Mouse (Mus musculus) cerebellum, postnatal 36 days (tissue): ENCODE data around the gene Chd2.
"Not testable (repeated sequence)": the region's sequence is repeated elsewhere in the genome, so short reads cannot be mapped to it uniquely, and the experiment has no call there.

Experiments used
- DNase-seq, 2 experiments: peaks; one replicate each; pipeline ENCODE4 v3.0.0; 2021 to 2022; ENCODE audit warnings: mixed read lengths in 2 of 2

Chd2 gene

DNA sequence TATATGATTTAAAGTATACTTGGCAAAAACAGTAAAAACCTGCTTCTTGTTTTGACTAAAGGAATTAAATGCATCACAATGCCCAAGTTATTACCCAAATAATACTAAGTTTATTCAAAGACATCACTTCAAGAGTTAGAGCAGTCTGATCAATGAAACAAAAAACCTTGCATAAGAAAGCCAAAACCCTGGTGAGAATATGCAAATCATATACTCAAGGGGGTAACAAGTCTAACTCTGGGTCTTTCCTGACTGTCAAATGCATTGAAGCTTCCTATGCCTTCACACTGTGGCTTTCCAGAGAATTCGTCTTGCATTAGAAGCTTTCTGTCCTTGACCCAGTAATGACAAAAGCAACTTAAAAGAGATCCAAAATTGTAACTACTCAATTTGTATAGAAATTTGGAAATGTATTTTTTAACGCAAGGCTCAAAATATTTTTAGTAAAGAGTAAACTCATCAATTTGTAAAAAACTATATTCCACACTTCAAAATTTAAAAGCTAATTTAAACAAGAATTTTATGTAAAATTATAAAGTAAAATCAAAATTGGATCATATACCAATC is 2.4 kb downstream of the Chd2 start:
- no peak for DNase-seq

DNA sequence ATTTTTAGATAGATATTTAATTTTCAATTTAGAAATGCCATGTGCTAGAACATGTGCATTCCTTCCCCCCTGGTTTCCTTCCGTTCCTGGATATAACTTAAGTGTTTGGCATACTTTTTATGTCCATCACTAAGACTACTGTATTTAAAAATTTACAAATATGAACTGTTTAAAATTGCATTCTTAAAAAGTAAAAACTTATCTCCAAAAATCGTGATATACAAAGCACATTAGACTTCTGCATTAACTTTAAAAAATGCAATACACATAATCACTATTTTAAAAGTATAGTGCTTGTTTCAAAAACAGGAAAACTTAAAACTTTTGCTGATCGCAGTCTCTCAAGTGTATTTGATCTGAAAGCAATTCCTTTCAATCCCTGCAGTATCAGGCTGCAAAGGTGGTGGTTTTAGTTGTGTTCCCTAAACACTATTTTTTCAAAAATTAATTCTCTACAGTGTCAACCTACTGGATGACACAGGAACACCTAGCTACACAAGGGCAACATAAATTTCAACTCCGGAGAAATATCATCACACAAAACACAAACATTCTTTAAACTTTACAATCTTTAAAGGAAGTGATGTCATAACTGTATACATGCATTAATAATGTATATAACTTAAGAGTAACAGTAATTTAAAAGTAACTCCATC is 3.1 kb downstream of the Chd2 start:
- DNase-seq = no peak

DNA sequence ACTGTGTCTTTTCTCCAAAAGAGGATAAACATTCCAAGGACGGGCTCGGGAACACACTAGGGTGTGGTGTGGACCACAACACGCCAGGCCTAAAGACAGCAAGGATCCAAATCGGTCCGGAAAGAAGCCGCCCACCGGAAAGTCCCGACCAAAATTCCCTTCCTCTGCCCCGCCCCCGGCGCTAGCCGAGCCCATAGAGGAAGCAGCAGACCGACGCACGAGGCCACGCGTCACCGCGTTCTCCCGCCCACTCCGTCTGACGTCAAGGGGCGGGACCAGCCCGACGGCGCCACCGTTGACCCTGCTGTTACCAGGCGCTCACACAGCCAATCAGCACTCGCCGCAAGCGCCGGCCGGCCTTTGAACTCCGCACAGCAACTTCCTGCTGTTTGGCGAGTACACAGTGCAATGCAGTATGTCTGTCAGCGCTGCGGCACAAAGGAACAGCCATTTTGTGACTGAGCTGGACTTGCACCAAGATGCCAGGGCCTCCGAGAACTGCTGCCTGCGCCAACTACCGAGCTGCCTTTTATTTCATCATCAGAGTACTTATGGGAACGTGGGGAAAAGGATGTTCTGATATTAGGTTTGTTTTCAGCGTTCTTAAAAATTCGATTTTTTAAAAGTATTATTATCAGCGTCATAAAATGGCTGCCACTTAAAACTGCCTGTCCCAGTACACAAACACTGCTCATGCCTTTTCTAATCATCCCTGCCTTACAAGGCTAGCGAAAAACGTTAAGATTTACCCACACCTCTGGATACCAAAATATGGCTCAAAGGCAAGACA is 3.8 kb downstream of the Chd2 start:
- peak; percentile 99 to 100 for DNase-seq

DNA sequence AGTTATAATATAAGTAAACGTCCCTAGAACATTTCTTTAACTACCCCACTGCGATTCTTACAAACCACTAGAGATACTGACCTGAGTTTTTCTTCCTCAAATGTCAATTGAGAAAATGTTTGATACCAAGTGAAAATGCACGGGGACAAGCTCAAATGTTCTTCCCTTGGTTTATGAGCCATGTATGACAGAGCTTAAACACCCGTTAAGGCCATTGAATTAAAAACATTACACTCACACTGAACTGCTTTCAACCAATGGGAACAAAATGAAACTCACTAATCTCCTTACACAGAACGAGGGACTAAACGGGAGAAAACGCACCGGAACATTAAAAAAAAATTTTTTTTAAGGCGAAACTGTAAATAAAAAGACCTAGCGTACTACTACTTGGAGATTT is 4.4 kb downstream of the Chd2 start:
- DNase-seq = no peak

DNA sequence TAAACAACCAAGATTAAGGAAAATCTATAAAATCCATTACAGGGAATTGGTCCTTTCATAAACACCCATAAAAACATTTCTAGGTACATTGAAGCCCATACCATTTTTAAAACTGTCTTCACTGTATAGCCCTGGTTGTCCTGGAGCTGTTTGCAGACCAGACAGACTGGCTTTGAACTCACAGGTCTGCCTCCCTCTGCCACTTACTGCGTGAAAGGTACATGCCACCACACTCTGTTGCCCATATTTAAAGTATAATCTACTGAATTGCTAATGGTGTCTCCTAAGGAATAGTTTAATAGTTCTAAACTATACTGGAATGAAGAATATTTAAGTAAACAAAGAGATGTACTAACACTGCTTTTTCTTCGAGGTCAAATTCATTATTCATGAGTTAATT is 5.1 kb downstream of the Chd2 start:
- DNase-seq = no peak

DNA sequence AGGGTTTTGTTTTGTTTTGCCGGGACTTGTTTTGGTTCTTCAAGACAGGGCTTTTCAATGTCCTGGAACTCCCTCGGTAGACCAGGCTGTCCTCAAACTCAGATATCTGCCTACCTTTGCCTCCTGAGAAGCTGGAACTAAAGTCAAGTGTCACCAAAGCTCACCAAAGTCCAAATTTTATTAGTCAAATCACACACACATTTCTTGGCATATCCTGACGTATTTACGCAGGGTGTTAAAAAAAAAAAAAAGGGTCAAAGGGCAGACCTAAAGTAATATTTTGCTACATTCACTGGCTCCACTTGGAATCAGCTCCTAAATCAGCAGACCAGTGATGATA is 5.8 kb downstream of the Chd2 start:
- no peak for DNase-seq

DNA sequence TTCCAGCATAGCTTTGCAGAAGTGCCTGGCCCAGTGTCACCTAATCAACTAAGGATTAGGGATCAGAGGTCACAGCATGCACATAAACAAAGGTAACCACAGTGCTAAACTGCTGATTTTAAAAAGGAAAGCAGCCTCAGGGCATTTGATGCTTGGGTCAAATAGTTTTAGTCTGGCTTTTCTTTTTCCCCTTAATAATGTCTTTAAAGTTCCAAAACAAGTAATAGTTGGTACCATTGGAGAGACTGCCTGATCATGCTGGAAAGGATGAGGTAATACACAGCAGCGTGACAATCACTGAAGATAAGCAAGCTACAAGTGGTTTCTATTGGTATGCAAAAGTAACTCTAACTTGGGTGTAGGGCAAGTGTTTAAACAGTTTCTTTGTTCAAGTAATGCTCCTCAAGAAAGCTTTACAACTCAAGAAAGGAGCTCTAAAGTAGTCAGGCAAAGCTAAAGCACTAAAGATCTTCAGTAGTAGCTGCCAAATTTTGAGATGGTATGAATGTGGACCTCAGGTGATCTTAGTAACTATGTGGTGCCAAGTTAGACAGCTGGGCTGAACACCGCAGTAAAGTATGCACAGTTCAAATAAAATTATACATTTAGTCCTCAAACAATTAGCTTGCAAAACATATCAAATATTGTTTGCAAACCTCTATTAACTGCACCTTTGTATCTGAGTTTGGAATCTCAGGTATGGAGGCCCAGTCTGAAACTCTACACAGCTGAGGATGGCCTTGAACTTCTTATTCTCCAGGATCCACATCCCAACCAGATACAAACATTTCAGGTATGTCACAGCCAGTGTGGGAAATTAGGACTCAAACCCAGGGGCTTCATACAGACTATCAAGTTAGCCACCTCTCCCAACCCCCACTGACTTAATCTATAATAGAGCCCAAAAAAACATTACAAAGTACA is 6.4 kb downstream of the Chd2 start:
- DNase-seq = no peak

DNA sequence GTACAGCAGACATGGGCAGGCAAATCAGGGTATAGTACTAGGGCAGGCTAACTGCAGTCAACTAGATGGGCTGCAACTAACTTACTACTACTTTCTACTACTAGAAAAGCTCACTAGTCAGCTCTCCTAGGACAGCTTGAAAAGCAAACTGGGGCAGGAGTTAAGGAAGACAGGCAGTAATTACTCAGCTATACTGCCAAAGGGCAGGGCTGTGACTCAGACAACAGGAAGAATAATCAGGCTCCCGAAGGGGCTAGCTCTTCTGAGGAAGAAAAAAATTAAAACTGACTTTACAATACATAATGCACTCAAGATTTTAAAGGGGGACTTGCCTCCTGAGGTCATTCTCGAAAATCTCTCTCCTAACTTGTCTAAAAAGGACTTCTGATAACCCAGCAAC is 8.2 kb downstream of the Chd2 start:
- DNase-seq = no peak

DNA sequence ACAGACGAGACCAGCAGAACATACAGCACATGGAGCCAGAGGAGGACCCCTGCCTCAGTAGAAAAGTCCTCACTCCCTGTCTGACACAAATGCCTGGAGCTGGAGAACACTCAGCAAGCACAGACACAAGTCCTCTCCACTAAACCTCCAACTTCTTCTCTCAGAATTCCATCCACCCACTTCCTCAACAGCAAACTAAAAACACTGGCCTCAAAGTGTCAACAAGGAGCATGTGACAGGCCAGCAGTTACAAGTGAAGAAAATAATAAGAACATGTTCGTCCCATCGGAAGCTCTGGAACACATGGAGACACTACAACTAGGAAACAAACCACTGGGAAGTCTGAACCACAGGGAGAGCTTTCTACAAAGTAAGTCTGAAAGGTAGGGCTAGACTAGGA is 8.7 kb downstream of the Chd2 start:
- DNase-seq = no peak

DNA sequence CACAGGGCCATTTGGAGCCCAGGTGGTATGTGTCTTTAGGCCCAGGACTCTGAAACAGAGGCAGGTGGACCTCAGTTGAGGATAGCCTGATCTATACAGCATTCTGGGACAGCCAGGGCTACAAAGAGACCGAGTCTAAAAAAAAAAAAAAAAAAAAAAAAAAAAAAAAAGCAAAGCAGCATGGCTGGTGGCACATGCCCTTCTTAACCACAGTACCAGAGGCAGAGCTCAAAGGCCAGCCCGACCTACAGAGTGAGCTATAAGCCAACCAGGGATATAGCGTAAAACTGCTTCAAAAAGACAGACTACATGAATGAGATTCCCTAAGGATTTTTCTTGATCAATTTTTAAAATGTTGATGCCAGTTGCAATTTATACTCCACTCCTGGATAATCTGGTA is 9.5 kb downstream of the Chd2 start:
- DNase-seq = no peak

DNA sequence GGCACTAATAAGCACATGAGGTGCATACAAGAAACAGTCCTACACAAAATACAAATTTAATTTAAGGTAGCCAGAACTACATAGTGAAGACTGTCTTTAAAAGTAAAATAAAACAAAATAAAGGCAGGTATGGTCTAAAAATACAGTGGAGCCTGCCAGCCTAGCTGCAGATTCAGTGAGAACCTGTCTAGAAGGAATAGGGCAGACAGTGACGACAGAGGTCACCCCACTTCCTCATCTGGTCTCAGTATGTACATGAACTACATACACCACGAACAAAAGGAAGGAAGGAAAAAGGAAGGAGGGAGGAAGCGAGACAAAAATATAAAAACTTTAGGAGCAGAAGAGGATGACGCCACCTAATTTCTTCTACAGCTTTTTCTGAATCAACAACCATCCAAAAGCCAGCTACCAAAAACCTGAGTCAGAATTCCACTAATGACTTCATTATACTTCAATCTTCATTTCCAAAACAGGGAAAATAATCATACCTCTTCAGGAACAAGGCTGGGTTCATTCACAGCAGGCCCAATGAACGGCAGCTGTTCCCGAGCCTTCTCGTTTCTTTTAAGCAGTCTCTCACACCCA is 10.0 kb downstream of the Chd2 start:
- no peak for DNase-seq

DNA sequence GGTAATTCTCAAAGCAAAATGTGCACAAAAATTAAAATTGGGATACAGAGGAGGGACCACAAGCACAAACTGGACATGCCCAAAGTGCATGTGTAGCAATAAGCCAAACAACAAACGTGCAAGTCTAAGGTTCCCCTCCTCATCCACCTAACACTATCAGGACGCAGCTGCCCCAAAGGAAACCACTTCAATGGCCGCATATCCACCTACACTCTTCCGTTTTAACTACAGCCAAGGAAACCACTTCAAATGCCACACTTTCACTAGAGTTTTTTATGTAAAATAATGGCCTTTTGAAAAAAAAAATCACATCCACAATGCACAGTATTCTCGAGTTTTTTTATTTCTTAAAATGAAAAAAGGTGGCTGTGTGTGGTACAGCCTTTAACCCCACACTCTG is 10.8 kb downstream of the Chd2 start:
- DNase-seq = no peak

DNA sequence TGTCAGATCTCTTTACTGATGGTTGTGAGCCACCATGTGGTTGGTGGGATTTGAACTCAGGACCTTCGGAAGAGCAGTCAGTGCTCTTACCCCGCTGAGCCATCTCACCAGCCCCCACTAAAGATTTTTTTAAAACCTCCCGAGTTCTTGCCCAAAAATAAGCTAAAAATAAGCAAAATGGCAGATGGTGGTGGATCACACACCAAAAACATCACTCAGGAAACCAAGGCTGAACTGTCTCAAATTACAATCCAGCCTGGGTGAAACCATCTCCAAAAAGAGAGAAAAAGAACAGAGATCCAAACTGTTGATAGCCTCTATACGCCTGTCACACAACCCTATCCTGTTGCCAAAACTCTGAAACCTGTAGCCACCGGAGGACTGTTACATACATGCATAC is 11.5 kb downstream of the Chd2 start:
- no peak for DNase-seq

DNA sequence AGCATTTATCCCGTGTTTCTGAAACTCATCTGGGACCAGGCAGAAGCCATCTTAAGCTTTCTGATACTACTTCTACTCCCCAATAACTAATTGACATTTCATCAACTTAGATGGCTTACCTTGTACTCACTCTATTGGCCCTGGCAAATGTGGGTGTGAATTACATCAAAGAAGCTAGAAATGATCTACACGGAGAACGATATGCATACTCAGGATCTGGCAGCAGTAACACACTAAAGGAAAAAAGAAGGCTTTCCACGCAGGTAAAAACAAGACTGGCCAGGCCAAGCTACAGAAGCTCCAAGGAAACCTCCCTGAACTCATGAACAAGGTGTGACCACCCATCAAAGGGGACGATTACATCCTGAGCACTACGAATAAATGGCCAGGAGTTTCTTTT is 12.4 kb downstream of the Chd2 start:
- DNase-seq = no peak

DNA sequence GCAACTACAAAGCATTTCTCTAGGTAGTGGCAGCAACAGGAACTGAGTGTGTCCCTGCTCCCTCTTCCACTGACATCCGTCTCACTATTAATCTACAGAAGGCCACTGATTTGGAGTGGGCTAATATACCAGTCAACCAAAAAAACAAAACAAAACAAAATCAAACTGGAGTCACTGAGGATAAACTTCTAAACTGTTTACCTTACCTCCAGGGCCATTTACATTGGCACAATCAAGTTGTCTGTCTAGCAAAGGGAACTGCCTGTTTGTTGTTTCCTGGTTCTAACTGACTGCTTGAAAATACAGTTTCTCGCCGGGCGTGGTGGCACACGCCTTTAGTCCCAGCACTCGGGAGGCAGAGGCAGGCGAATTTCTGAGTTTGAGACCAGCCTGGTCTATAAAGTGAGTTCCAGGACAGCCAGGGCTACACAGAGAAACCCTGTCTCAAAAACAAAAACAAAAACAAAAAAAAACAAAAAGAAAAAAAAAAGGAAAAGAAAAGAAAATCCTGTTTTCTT is 13.2 kb downstream of the Chd2 start:
- not testable (repeated sequence) for DNase-seq

DNA sequence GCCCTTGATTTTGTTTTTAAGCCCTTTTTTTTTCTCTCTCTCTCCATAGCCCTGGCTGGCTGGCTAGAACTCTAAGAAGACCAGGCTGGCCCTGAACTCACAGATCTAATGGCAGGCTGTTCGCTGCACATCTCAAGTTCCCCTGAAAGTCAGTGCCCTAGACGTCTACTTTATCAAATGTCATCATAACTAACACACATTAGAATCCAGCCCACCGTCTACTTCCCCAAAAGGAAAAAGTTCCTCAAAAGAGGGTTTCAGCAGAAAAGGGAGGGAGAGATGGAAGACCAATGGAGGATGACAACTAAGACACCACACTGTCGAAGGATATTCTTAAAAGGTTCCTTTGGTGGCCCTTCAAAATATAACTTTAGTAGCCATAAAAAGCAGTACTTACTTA is 14.4 kb downstream of the Chd2 start:
- no peak for DNase-seq

DNA sequence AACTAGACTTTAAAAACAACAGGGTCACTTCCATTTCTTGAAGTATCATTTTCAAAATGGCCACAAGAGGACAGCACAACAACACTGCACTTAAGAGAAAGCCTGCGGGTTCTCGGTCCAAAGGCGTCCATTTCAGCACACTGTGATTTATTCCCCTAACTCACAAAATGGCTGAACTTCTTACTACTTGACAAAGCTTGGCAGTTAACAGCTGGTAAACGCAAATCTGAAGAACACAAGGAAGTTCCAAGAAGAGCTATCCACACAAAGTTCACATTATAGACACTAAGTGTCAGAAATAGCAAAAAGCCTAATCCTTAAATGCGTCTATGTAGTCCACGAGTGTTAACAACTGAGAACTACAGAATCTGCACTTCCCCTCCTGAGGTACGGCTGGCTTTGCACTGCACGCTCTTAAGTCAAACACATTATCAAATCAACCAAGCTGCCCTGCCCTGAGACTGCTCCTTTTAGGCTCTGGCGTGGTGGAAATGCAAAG is 17.1 kb downstream of the Chd2 start:
- peak; percentile 49 to 64 for DNase-seq

DNA sequence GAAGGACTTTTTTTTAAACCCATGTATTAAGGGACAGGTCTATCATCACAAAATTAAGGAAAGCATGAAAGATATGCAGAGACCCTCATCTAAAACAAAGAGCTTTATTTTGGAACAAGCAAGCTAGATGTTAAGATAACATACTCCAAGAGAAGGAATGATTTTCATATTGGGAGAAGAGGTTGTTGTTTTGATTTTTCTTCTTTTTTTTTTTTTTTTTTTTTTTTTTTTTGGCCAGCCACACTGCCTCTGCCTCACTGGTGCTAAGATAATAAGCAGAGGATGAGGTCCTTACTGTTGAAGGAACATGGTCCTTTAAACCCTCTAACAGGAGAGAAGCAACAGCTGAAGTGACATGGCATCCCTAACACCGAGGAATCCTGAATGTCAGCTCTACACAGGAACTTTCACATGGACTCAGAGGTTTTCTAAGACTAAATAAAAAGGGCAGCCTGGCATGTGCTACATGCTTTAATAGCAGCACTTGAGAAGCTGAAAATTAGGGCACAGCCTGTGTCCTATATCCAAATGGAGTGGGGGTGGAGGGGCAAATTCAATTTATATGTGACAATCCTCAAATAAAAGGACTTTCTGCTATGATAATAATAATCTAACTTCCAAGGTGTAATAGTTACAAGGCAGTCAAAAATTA is 17.9 kb downstream of the Chd2 start:
- no peak for DNase-seq

DNA sequence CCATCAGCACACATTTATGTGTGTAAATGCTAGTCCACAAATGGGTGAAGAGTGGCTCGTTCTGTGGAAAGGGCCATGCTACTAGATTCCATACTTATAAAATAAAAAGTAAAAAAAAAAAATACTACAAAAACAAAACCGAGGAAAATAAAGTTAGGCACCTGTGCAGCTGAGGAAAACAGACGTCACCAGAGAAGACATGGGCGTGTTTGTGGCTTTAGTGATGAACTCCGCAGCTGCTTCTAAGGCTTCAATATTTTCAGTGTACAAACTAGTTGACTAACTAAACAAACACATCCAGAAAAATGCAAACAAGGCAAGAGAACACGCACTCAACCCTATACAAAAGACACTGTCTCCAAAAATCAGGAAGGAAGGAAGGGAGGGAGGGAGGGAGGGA is 18.4 kb downstream of the Chd2 start:
- DNase-seq = no peak

DNA sequence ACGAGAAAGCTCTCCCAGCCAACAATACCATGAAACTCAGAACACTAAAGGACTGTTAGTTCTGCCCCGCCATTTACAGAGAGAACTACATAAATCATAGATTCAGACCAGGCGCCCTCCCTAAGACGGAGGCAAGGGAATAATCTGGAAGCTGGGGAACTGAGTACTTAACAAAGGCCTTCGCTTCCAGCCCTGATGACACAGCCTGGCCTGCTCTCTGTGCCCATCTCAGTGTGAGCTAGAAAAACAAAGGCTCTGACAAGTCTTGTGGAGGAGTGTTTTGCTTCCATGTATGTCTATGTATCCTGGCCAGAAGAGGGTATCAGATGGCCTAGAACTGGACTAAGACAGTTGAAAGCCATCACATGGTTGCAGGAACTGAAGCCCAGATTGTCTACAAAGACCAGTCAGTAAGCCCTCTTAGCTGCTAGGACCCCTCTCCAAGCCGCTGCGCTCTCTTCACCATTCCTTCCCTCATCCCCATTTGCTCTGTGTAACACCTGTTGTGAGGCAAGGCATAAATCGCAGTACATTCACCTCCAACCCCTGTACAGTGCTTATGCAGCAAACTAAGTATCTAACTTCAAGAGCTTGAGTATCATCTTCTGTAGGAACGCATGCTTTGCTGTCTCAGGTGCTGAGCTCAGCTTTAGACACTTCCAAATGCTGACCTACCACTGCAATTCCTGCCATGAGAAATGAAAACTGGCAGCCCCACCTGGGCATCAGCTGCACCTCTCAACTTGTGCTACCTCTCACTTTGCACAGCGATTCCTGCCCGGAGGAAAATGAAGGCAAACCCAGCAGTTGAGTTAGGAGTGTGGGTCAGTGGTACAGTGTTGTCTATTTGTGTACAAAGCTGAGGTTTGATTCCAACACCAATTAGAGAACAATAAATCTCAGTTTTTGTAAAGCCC is 20.1 kb downstream of the Chd2 start:
- no peak for DNase-seq

DNA sequence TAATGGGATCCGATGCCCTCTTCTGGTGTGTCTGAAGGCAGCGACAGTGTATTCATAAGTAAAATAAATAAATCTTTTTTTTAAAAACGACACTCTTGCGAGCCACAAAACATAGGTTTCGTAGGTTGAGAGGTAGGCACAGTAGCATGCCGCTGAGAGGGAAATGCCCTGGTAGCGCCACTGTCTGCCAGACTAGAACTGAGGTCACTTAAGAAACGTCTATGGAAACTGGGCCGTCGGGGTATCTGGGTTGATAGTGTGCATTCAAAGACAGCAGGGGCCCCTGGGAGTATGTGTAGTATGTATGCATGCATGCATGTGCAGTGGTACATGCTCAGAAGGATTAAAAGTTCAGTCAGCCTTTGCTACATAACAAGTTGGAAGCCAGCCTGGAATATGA is 21.4 kb downstream of the Chd2 start:
- DNase-seq = no peak
